Mouse (Mus musculus) intestine, embryonic 14.5 days (tissue): ENCODE measurements around the gene Abca8b. TPM values are rescaled to one million over a fixed set of nuclear protein-coding genes. Genes with fewer than 3 reads are reported as not detected.

Experiments used
- ATAC-seq: fragments of 200-750 bp; cut with Nextera tagmentation; replicated peaks from 2 replicates; pipeline ENCODE4 v1.8.0; 2017; ENCODE audit warnings: low read depth, moderate number of reproducible peaks, moderate TSS enrichment, moderate library complexity; ENCODE audit not compliant: low FRiP score, low TSS enrichment
- DNase-seq: peaks from one replicate; pipeline ENCODE4 v3.0.0-alpha.2; 2018; ENCODE audit warnings: low spot score
- H3K27ac ChIP-seq: fragments of 300-500 bp; sonication (generic); 2 replicates; pipeline ENCODE4 v1.5.1; 2014; ENCODE audit warnings: low read depth, mild to moderate bottlenecking, control low read depth
- H3K27me3 ChIP-seq: fragments of 300-500 bp; sonication (generic); replicated peaks from 2 replicates; pipeline ENCODE4 v1.6.1; 2014; ENCODE audit warnings: low read length, control low read depth; ENCODE audit not compliant: control insufficient read depth, insufficient read depth
- H3K36me3 ChIP-seq: fragments of 300-500 bp; sonication (generic); 2 replicates; pipeline ENCODE4 v1.6.1; 2014; ENCODE audit warnings: low read length, control low read depth; ENCODE audit not compliant: control insufficient read depth, insufficient read depth
- H3K4me1 ChIP-seq: fragments of 300-500 bp; sonication (generic); replicated peaks from 2 replicates; pipeline ENCODE4 v1.6.1; 2014; ENCODE audit warnings: low read length, control low read depth, mixed read lengths; ENCODE audit not compliant: control insufficient read depth, insufficient read depth
- H3K4me2 ChIP-seq: fragments of 300-500 bp; sonication (generic); 2 replicates; pipeline ENCODE4 v1.6.1; 2014; ENCODE audit warnings: low read length
- H3K4me3 ChIP-seq: fragments of 300-500 bp; sonication (generic); 2 replicates; pipeline ENCODE4 v1.5.1; 2014; ENCODE audit warnings: low read depth, low read length, control low read depth, mixed read lengths
- H3K9ac ChIP-seq: fragments of 300-500 bp; sonication (generic); 2 replicates; pipeline ENCODE4 v1.6.1; 2014; ENCODE audit warnings: mild to moderate bottlenecking, low read length
- H3K9me3 ChIP-seq: fragments of 300-500 bp; sonication (generic); 2 replicates; pipeline ENCODE4 v1.6.1; 2016; ENCODE audit warnings: low read length, control low read depth; ENCODE audit not compliant: control insufficient read depth
- whole genome bisulfite sequencing: fragments of 180-500 bp; shearing (Covaris S2); extraction: QIAGEN DNeasy Blood & Tissue Kit; methylation state at CpG from one replicate; pipeline ENCODE4 v1.1.7; 2014; 5-methylcytosine and 5-hydroxymethylcytosine counted together
- polyA plus RNA-seq: library from polyadenylated mRNA; unstranded; fragments of >200 nt; fragmentation: Nextera tagmentation; extraction: Ambion mirVana; gene quantifications from 2 replicates; pipeline ENCODE4 v1.2.1, GENCODE M21; 2014

The Abca8b gene
- polyA plus RNA-seq, 1 experiment from 2014 or later = 0.92 TPM

DNA sequence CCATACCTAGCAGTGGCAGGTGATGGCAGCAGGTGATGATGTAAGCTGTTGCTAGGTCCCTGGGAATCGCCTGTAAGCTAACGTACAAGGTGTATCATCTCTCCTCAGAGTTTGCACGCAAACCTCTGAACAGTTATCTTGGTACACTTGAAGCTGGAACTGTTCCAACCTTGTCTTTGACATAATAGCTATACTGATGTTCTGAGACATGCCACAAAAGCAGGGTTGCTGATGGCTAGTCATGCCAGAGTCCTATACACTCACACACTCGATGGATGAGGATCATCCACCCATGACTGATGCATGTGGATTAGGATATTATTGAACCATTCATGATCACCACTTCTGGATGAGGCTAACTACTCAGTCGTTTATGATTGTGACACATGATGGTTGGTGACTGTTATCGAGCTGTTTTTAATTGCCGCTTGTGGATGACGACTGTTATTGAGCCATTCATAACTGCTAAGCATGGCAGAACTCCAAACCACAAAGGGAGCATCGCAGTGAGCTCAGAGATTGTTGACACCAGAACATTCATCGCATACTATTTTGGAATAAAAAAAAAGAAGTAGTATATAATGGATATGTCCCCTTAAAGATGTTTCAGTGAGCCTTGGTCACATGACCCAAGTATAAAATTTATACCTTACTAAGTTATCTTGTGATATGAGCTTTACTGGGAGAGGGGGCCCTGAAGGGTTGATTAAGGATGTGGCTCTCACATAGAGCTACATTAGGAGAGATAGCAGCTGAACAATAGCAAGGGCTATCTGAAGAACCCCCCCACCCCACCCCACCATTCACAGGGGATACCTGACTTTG is 87.2 kb downstream of the Abca8b start:
- Histone ChIP-seq H3K36me3 (no peaks in the 10 kb centered on the region), H3K4me3 (no peak overlapping the region), H3K9me3 (no peaks in the 10 kb centered on the region), H3K9ac (no peak overlapping the region), H3K4me1 (no peaks in the 10 kb centered on the region), H3K27me3 (no peaks in the 10 kb centered on the region), H3K27ac (no peak overlapping the region), H3K4me2 (no peak overlapping the region)
- ATAC-seq = no peak
- no peak for DNase-seq
- 89% methylated on average over 10 of the region's 10 CpGs for WGBS

DNA sequence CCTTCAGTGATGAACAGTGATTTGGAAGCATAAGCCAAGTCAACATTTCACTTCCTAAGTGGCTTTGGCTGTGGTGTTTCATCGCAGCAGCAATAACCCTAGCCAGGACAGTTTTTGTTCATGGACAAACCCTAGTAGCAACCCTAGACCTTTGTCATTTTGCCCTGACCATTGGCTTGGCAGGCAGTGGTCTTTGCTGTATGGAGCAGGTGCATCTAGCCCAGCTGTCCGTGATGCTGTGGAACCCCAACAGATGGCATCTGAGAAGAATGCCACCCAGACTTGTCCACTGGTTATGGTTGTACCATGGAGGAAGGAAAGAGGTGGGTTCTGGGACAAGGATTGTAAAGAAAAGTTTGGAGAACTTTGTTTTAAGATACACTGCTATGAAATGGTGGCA is 88.1 kb downstream of the Abca8b start:
- H3K9ac ChIP-seq = no peak overlapping the region
- H3K27me3 ChIP-seq = no peaks in the 10 kb centered on the region
- H3K4me2 ChIP-seq = no peak overlapping the region
- 86% methylated on average over 2 of the region's 2 CpGs for WGBS
- H3K27ac ChIP-seq = no peak overlapping the region
- DNase-seq (no peak), ATAC-seq (no peak)
- H3K9me3 ChIP-seq = no peaks in the 10 kb centered on the region
- H3K36me3 ChIP-seq = no peaks in the 10 kb centered on the region
- no peaks in the 10 kb centered on the region; the same call in 1 of the 2 replicates for H3K4me1 ChIP-seq
- no peak overlapping the region for H3K4me3 ChIP-seq

DNA sequence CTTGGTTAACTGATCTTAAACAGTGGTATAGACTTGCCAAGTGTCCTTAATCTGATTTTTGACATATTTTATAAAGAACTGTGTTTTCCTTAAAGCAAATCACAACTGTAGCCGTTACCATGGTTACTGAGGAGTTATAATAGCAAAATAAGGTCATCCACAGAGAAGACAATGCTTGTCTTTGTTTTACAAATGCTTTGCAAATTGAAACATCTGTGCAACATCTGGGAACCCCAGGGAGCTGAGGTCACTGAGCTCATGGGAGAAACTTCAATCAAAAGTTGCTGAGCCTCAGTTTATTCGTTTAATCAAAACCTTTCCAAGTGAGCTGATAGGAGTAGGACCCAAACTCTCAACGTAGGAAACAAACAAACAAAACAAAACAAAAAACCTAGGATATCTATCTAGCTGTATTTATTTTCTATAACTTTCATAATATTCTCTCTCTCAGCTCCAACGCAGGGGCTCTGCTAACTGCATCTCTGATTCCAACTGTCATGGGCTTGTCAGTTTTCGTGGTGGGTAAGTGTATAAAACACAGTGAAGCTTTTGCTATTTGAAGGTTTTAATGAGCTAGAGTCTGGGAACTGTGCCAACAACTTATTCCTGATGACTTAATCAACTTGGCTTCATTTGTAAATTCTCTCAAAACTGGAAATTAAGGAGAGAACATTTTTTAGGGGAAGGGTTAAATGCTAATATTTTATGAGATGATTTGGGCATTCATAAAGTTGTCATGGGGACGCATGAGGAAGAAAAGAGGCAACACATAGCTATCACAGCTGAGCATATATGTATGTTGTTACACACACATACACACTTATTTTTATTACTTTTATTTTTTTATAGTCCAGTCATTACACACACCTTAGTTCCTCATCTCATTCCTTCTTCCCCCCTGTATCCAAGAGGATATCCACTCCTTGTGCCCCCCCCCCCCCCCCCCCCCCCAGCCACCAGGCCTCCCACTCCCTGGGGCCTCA is 92.7 kb downstream of the Abca8b start:
- no peak overlapping the region for H3K9ac ChIP-seq
- no peaks in the 10 kb centered on the region for H3K27me3 ChIP-seq
- no peaks in the 10 kb centered on the region; the same call in 1 of the 2 replicates for H3K4me1 ChIP-seq
- no peak overlapping the region for H3K27ac ChIP-seq
- ATAC-seq (no peak), DNase-seq (no peak)
- H3K36me3 ChIP-seq = no peaks in the 10 kb centered on the region
- H3K4me2 ChIP-seq = no peak overlapping the region
- no peaks in the 10 kb centered on the region for H3K9me3 ChIP-seq
- WGBS = 47% methylated on average over 6 of the region's 6 CpGs
- H3K4me3 ChIP-seq = no peak overlapping the region

DNA sequence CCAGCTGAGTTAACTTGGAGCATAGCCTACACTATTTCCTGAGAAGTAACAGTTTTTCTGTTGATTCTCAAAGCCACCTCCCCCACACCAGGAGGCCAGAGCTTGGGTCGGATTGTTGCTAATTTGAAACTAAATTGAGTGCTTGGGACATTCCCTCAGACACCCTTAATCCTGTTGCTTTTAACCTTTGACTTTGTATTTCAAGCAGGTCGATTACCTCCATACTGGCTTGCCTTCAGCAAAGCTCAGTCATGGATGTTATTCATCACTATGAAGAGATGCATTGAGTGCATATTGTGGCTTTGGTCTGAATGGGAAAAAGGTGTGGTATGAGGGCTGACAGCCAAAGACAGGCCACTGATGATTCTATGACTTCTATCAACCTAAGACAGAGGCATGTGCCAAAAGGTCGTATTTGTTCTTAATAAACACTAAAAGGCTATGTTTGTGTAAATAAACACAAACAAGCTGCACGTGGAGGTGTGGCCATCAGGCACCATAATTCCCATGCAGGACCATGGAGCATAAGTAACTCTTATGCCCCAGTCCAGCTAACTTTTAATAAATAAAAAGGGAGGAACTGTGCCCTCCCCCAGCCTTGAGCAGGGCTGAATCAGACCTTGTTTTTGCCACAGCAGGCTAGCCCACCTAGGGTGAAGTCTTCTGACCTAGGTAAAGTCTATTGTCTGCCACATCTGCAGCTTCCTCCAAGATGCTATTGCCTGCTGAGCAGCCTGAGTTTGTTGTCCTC is 95.0 kb downstream of the Abca8b start:
- ATAC-seq = no peak
- Histone ChIP-seq H3K9me3 (no peaks in the 10 kb centered on the region), H3K4me1 (no peaks in the 10 kb centered on the region; the same call in 1 of the 2 replicates), H3K36me3 (no peaks in the 10 kb centered on the region), H3K4me2 (no peak overlapping the region), H3K9ac (no peak overlapping the region), H3K27ac (no peak overlapping the region), H3K27me3 (no peaks in the 10 kb centered on the region), H3K4me3 (no peak overlapping the region)
- DNase-seq = no peak
- 31% methylated on average over 4 of the region's 4 CpGs for WGBS

DNA sequence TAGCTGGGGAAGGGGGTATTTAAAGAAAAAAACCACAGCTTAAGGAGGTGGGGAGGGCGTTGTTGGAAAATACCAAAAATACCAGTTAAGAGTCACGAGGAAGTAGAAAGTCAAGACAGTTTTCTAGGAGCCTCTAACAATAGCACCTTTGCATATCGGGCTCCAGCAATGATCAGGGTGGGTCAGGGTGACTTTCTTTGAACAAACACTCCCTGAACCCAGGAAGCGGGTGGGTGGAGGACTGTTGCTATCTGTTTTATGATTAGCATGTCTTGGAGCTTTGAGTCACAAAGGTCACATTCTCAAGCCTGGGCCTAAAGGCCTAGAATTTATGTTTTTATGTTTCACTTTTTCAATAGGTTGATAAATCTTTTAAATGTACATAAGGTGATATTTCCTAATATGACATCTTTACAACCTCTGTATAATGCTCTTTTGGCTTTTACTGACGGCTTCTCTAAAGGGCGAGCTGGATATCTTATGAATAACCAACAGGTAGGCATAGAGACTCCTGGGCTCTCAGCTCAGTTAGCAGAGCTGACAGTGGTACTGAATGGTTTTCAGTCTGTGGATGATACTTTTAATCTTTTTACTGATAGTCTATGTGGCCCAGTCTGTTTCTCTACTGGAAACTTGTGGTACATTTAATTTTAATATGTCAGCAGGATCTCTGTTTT is 96.7 kb downstream of the Abca8b start:
- Histone ChIP-seq H3K4me2 (no peak overlapping the region), H3K36me3 (no peaks in the 10 kb centered on the region), H3K4me1 (no peaks in the 10 kb centered on the region; the same call in 1 of the 2 replicates), H3K4me3 (no peak overlapping the region), H3K9ac (no peak overlapping the region), H3K27me3 (no peaks in the 10 kb centered on the region), H3K27ac (no peak overlapping the region), H3K9me3 (no peaks in the 10 kb centered on the region)
- ATAC-seq (no peak), DNase-seq (no peak)
- 79% methylated on average over 6 of the region's 6 CpGs for WGBS

DNA sequence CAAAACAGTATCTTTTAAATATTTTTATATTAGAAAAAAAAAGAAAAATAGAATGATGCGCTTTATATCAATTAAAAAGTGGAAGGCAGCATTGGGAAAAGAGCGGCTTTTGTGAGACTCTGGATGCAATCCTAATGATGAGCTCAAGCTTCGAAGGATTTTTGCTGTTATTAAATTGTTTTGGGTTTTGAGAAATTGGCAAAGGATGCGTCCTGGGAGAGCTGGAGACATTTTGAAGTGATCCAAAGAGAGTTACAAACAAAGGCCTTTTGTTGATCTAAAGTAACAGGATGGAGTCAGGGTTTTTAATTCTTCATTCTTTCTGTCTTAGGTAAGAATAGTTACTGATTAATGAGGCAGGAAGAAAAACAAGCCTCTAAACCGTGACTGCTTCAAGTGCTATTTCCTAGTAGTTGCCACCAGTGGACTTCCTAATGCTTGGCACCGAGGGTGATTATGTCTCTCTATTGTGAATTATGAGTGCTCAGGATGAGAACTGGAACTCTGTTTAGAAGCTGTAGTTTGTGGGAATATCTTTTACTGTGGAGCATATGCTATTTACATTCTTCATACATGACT is 99.6 kb downstream of the Abca8b start:
- Histone ChIP-seq H3K9me3 (no peaks in the 10 kb centered on the region), H3K4me3 (no peak overlapping the region), H3K27ac (no peak overlapping the region), H3K4me2 (no peak overlapping the region), H3K36me3 (no peaks in the 10 kb centered on the region), H3K4me1 (no peaks in the 10 kb centered on the region), H3K9ac (no peak overlapping the region), H3K27me3 (no peaks in the 10 kb centered on the region)
- 64% methylated on average over 6 of the region's 6 CpGs for WGBS
- no peak for DNase-seq
- no peak for ATAC-seq

DNA sequence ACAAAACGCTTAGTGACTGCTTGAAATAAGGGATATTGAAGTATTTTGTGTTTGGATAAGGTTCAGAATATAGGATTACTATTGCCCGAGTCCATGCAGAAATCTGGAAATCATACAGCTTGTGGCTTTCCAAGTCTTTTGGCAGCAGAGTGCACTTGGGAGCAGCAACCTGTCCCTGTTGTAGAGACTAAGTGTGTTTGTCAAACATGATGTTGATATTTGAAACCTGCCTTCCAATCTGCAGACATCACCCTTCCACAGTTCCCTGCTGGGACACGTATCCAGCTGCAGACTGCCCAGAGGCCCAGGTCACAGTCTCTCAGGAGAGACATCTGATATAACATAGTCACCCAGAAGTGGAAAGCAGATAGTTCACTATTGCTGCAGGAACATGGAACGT is 100.1 kb downstream of the Abca8b start:
- H3K27ac ChIP-seq = no peak overlapping the region
- H3K27me3 ChIP-seq = no peaks in the 10 kb centered on the region
- no peak overlapping the region for H3K9ac ChIP-seq
- no peak overlapping the region for H3K4me2 ChIP-seq
- no peaks in the 10 kb centered on the region for H3K4me1 ChIP-seq
- ATAC-seq (no peak), DNase-seq (no peak)
- H3K9me3 ChIP-seq = no peaks in the 10 kb centered on the region
- H3K36me3 ChIP-seq = no peaks in the 10 kb centered on the region
- no peak overlapping the region for H3K4me3 ChIP-seq
- WGBS = 78% methylated on average over 4 of the region's 4 CpGs
